Mouse (Mus musculus) testis, adult 2 months (tissue): ENCODE data around the gene Sipa1l1.

Experiments
- CTCF ChIP-seq: fragments of 200-500 bp; IDR thresholded peaks from 2 replicates; pipeline ENCODE4 v1.5.1; 2012; ENCODE audit warnings: low read depth, mild to moderate bottlenecking, inconsistent platforms, low read length, moderate library complexity; ENCODE audit not compliant: control insufficient read depth, insufficient read depth, insufficient replicate concordance
- POLR2A ChIP-seq: fragments of 200-500 bp; IDR thresholded peaks from 2 replicates; pipeline ENCODE4 v1.6.1; 2012; ENCODE audit warnings: low read depth, mild to moderate bottlenecking, inconsistent platforms, low read length, moderate library complexity; ENCODE audit not compliant: control insufficient read depth

- no peak for TF ChIP-seq POLR2A
- TF ChIP-seq CTCF, result no peak
Measured at GRCm38 (mm10) chr12:82456414-82456805, 287.3 kb downstream of the Sipa1l1 start.
